ENCODE assay signal across 7 mouse cellular contexts in genomic region chr11:33147572-33148337, GRCm38 (mm10). TPM values are rescaled to one million over a fixed set of nuclear protein-coding genes. Genes with fewer than 3 reads are reported as not detected.
DNase-seq lines count a peak whose midpoint lies in the region; ATAC-seq and TF ChIP-seq lines count a peak whose summit lies in the region.

No protein-coding gene starts in this region.

- peak; percentile 59 for DNase-seq in Muller cell, postnatal 12 days (ENCODE audit: inconsistent ontology term)
- peak; percentile 20 to 42 for DNase-seq in gastrocnemius, postnatal 36 days
- DNase-seq in intestine, embryonic 14.5 days (ENCODE audit: low spot score), result peak; percentile 84
- peak; percentile 44 for DNase-seq in liver, postnatal 0 days
- peak; percentile 80 for DNase-seq in neural tube, embryonic 10.5 days (ENCODE audit: extremely low spot score, low spot score)
- DNase-seq in thymus, postnatal 14 days, result peak; percentile 51

- peak overlapping the region; percentile 54 for H3K4me3 ChIP-seq in brown adipose tissue, adult 24 weeks (ENCODE audit: insufficient read depth, low read depth, low read length)
- peak overlapping the region; percentile 51 for H3K4me3 ChIP-seq in intestine, embryonic 14.5 days (ENCODE audit: low read depth, low read length)
- peak overlapping the region; percentile 44 for H3K4me3 ChIP-seq in liver, postnatal 0 days (ENCODE audit: low read depth, low read length)

- no peaks in the 10 kb centered on the region for H3K9me3 ChIP-seq in intestine, embryonic 14.5 days (ENCODE audit: control insufficient read depth, low read length)
- H3K9me3 ChIP-seq in liver, postnatal 0 days (ENCODE audit: low read length), result no peaks in the 10 kb centered on the region

- TF ChIP-seq CTCF in liver, postnatal 0 days (IDR thresholded peaks at IDR 0.05; ENCODE audit: low read depth), result no peak

- WGBS in intestine, embryonic 14.5 days, result under 1% methylated on average over 60 of the region's 85 CpGs
- under 1% methylated on average over 44 of the region's 85 CpGs for WGBS in liver, postnatal 0 days (ENCODE audit: insufficient replicate concordance)

- 0 out of 2 replicates have a peak overlapping the region, but pooled peaks have one; percentile 10 for H3K9ac ChIP-seq in intestine, embryonic 14.5 days (ENCODE audit: low read length)
- no peak overlapping the region for H3K9ac ChIP-seq in liver, postnatal 0 days (replicated peaks)

- TF ChIP-seq EP300 in liver, postnatal 0 days (IDR thresholded peaks at IDR 0.05; ENCODE audit: low read depth), result no peak

- peaks cover 34% of the 10 kb centered on the region for H3K36me3 ChIP-seq in intestine, embryonic 14.5 days (ENCODE audit: control insufficient read depth, insufficient read depth, low read length)
- peaks cover 17% of the 10 kb centered on the region for H3K36me3 ChIP-seq in liver, postnatal 0 days (replicated peaks; ENCODE audit: insufficient read depth, low read length)

- no peak overlapping the region for H3K27ac ChIP-seq in brown adipose tissue, adult 24 weeks (replicated peaks; ENCODE audit: low read depth, low read length)
- H3K27ac ChIP-seq in intestine, embryonic 14.5 days (ENCODE audit: low read depth), result peak overlapping the region; percentile 27; the same call in 1 of the 2 replicates
- no peak overlapping the region for H3K27ac ChIP-seq in liver, postnatal 0 days (ENCODE audit: low read depth)

- intact Hi-C loops in gastrocnemius, postnatal 36 days (cut with DNase I), result loop anchor here (5.0 to 10.0 kb wide), 5 partner anchors 50 to 523 kb away; no protein-coding TSS in a partner anchor

- H3K4me2 ChIP-seq in intestine, embryonic 14.5 days (ENCODE audit: low read length), result peak overlapping the region; percentile 84
- H3K4me2 ChIP-seq in liver, postnatal 0 days (ENCODE audit: low read depth, low read length), result peak overlapping the region; percentile 73

- peaks cover 2% of the 10 kb centered on the region; the same call in 1 of the 2 replicates for H3K4me1 ChIP-seq in brown adipose tissue, adult 24 weeks (ENCODE audit: control insufficient read depth, insufficient read depth, insufficient read length, low read length)
- H3K4me1 ChIP-seq in intestine, embryonic 14.5 days (replicated peaks; ENCODE audit: control insufficient read depth, insufficient read depth, low read length), result peaks cover 16% of the 10 kb centered on the region
- H3K4me1 ChIP-seq in liver, postnatal 0 days (ENCODE audit: insufficient read depth), result peaks cover 16% of the 10 kb centered on the region

- peak; percentile 60 for ATAC-seq in intestine, embryonic 14.5 days (replicated peaks; ENCODE audit: low FRiP score, low TSS enrichment, low read depth)
- ATAC-seq in liver, postnatal 0 days, result peak; percentile 41

- peaks cover 28% of the 10 kb centered on the region for H3K27me3 ChIP-seq in intestine, embryonic 14.5 days (replicated peaks; ENCODE audit: control insufficient read depth, insufficient read depth, low read length)
- H3K27me3 ChIP-seq in liver, postnatal 0 days (ENCODE audit: insufficient read depth, low read length), result peaks cover 55% of the 10 kb centered on the region

RNA-seq across cellular contexts. Expression of gene Fgf18, which starts 0.6 kb away (rescaled TPM):
- polyA plus RNA-seq in brown adipose tissue, adult 24 weeks (2012; ENCODE audit: insufficient read depth, insufficient read length, missing spikeins), result 2.1 TPM in 1 of 2 replicates, not detected in the other
- total RNA-seq in gastrocnemius, postnatal 36 days (2021), result 1 to 10 TPM in 1 of 2 experiments, under 1 TPM in 1; 0.86 to 2.4 TPM
- polyA plus RNA-seq in intestine, embryonic 14.5 days (2014; fragmentation: Nextera tagmentation; extraction: Ambion mirVana), result 1.5 and 2.1 TPM in 2 replicates
- 0.11 and 0.13 TPM in 2 replicates for polyA plus RNA-seq in liver, postnatal 0 days (2015; fragmentation: Nextera tagmentation; extraction: Ambion mirVana)

RNA-seq across cellular contexts. Expression of gene Npm1, which starts 15.3 kb away (rescaled TPM):
- 195 and 214 TPM in 2 replicates for polyA plus RNA-seq in brown adipose tissue, adult 24 weeks (2012; ENCODE audit: insufficient read depth, insufficient read length, missing spikeins)
- 100 to 1,000 TPM in 1 of 2 experiments, 10 to 100 TPM in 1; 86.6 to 116 TPM for total RNA-seq in gastrocnemius, postnatal 36 days (2021)
- polyA plus RNA-seq in intestine, embryonic 14.5 days (2014; fragmentation: Nextera tagmentation; extraction: Ambion mirVana), result 1,263 and 1,282 TPM in 2 replicates
- polyA plus RNA-seq in liver, postnatal 0 days (2015; fragmentation: Nextera tagmentation; extraction: Ambion mirVana), result 321 TPM in 2 replicates

RNA-seq across cellular contexts. Expression of gene Tlx3, which starts 55.6 kb away (rescaled TPM):
- not detected in 2 replicates for polyA plus RNA-seq in brown adipose tissue, adult 24 weeks (2012; ENCODE audit: insufficient read depth, insufficient read length, missing spikeins)
- total RNA-seq in gastrocnemius, postnatal 36 days (2021), result not detected
- polyA plus RNA-seq in intestine, embryonic 14.5 days (2014; fragmentation: Nextera tagmentation; extraction: Ambion mirVana), result 0.15 and 0.19 TPM in 2 replicates
- not detected in 2 replicates for polyA plus RNA-seq in liver, postnatal 0 days (2015; fragmentation: Nextera tagmentation; extraction: Ambion mirVana)

Comparison
In these comparisons a context has a peak if more than half of its experiments do, and no peak if none do; other contexts are left out.
1. DNase-seq: peak in every context shown above with its lines; median percentile 84 in intestine, embryonic 14.5 days; 80 in neural tube, embryonic 10.5 days; 59 in Muller cell, postnatal 12 days; 51 in thymus, postnatal 14 days; 44 in liver, postnatal 0 days; 31 in gastrocnemius, postnatal 36 days.